Mouse (Mus musculus): ENCODE data around the gene Acsf3. TPM values are rescaled to one million over a fixed set of nuclear protein-coding genes. Genes with fewer than 3 reads are reported as not detected.
A peak's percentile ranks its signal among the peaks of the same experiment; 100 is the strongest.

The Acsf3 gene
- 48.0 and 50.6 TPM in 2 replicates for total RNA-seq (2021)
- long read RNA-seq, experiment 1, transcript Acsf3-203 (10 exons, 2,171 nt): minor isoform, 6 of 30 reads
- long read RNA-seq, experiment 1, transcript Acsf3-201 (10 exons, 2,206 nt): major isoform, 9 of 30 reads
- long read RNA-seq, experiment 1, partial matches to known transcripts: 12 of 30 reads
- long read RNA-seq, experiment 1, other reads (novel, unspliced or antisense): 3 of 30 reads
- long read RNA-seq, experiment 2, transcript Acsf3-201 (10 exons, 2,206 nt): major isoform, 11 of 35 reads
- long read RNA-seq, experiment 2, transcript Acsf3-203 (10 exons, 2,171 nt): minor isoform, 9 of 35 reads
- long read RNA-seq, experiment 2, partial matches to known transcripts: 11 of 35 reads
- long read RNA-seq, experiment 2, other reads (novel, unspliced or antisense): 4 of 35 reads

- peak; percentile 76 for DNase-seq
Measured at GRCm38 (mm10) chr8:122775285-122776155, at the start of gene Acsf3. TSS of gene Acsf3 (plus strand) at chr8:122775486.

DNA sequence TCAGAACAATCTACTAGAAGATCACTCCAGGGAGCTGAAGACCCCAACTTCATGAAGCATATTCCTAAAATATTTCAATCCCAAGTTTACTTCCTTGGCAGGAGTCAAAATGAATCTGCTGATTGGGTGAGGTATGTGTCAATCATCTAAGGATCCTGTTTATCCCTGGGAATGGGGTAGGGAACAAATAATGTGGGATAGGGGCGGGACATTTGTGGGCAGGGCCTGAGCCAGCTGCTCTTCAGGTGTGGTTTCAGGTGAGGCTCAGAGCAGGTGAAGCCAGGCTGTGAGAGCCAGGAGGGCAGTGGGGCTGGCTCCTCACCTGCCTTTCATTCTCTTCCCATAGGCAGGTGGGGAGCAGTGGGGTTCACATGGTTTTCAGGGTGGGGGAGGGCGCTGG is 48.5 kb upstream of the Acsf3 start:
- DNase-seq: no peak

GRCm38 (mm10) chr8:122727412-122727811 is 47.9 kb upstream of the Acsf3 start:
- no peak for DNase-seq

- DNase-seq: no peak
Measured at GRCm38 (mm10) chr8:122728630-122729029, 46.7 kb upstream of the Acsf3 start.

DNA sequence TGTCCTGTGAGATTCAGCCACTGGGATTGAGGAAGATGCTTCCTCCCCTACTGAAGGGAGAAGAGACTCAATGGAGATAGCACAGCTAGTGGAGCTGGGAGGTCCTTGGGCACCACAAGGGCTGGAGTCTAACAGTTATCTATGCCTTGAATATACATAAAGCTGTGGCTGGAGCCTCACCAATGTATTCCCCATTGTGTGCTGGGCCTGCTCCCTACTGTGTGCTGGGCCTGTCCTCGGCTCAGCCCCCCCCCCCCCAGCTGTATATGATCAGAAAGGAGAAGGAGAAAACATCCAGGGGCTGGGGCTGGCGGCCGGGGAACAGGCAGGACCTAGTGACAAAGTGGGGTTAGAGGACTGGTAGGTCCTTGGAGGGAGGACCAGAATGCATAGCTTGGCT is 40.2 kb upstream of the Acsf3 start:
- DNase-seq: no peak

DNA sequence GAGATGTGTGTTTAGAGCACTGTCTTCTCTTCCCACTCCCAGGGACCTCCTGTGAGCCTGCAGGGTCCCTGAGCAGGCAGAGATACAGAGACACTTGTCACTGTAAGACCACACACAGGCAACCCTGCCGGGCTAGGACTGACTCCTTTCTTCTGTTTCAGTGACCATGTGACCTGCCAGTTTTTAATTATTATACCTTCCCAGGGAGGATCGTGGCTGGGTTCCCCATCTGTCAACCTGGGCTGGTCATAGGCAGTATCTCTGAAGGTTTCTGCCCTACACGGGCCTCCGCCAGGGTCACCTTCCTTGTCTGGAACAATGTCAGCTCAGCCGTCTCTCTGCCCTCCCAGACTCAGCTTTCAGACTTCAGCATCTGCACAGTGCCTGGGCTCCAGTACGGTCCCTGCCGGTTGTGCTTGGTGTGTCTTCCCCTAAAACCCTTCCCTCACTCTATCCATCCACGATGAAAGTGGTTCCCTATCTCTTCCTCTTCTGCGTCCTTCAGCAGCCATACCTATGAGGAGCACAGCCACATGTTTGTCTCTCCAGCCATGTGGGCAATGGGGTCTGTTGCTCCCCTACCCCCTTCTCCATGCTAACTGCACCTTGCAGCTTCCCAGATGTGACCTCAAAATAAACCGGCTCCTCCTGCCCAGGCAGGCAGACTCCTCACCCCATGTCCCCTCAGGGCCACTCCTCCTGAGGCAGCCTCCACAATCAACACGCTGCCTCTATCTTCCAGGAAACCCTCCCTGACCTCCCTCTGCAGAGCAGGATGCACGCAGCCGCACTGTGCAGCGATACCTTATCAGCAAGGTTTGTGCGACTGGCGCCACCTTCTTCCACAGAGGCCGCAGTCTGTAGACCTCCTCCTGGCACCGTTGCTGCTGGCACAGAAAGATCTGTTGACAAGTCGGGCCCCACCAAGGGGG is 39.5 kb upstream of the Acsf3 start:
- DNase-seq: no peak

- DNase-seq: no peak
Measured at GRCm38 (mm10) chr8:122736623-122737022, 38.7 kb upstream of the Acsf3 start.

DNA sequence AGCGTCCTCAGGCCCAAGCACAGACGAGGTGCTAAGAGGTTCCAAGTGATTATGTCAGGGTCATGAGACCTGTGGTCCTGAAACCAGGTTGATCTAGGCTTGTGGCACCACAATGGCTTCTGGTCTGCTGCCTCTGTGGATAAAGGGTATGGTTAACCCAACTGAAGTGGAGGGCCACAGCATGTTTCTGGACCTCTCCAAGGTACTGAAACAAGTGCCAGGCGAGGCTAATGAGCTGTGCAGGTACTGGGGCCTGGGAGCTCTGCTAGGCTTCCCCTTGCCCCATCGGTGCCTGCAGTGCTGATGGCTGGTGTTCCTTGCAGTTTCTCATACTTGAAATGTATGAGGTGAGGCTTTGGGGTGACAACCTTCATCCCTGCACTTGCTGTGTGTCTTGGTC is 38.2 kb upstream of the Acsf3 start:
- DNase-seq: peak; percentile 32

GRCm38 (mm10) chr8:122737886-122738285 is 37.4 kb upstream of the Acsf3 start:
- no peak for DNase-seq

DNA sequence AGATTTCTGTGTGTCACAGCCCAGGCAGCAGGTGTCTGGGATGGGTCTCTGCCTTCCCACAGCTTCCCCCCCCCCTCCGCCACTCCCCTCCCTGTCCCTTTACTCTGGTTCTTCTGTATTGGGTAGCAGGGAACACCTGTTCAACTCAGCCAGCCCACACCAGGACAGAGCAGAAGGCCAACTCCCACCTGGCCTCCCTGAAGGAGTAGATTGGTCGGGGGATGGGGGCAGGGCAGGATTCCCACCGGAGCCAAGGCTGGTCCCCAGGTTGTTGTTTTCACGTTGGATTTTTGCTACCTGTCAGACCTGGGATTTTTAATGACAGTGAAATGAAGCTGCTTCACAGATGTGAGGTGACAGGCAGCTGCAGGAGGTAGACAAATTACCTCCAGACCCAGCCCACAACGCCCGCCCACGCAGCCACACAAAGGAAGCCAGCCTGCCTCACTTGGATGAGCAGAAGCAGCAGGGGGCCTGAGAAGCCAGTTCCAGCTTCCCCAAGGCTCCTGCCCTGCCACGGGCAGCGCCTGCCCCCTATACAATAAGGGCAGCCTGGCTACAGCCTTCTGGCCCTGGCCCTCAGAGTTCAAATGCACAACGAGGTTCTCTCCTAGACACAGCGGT is 36.1 kb upstream of the Acsf3 start:
- peak; percentile 49 for DNase-seq

DNA sequence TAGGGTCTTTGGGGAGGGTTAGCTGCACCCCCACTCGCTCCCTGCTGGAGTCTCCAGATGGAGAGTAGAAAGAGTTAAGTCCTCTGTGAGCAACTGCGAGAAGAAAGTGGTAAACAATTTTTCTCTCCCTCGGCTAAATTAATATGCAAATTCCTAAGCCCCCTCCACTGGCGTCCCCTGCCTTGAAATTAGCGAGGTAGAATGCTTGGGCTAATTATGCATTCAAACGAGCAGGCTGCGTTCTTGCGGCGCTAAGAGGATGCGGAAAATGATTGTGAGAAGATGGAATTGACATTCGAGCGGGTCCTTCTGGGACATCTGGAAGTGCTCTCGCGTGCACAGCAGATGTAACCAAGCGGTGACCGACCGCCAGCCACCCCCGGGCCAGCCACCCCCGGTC is 32.8 kb upstream of the Acsf3 start:
- no peak for DNase-seq

- DNase-seq: no peak
Measured at GRCm38 (mm10) chr8:122745022-122745749, 30.1 kb upstream of the Acsf3 start.

GRCm38 (mm10) chr8:122745750-122746275 is 29.5 kb upstream of the Acsf3 start:
- no peak for DNase-seq

GRCm38 (mm10) chr8:122746439-122746838 is 28.8 kb upstream of the Acsf3 start:
- no peak for DNase-seq

DNA sequence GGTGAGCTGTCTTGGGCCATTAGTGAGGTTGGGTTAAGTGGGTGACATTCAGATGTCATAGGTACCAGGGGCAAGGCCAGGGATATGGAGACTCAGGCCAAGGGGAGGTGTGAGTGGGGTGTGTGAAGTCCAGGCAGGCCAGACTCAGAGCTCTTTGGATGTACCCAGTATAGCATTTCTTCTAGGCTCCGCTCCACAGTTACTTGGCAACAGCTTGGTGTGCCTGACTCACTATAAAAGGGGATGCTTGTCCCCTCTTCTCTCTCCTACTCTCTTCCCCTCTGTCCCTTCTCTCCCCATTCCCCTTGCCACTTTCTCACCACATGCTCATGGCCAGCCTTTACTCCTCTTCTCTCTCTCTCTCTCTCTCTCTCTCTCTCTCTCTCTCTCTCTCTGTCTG is 27.5 kb upstream of the Acsf3 start:
- DNase-seq: no peak

- no peak for DNase-seq
Measured at GRCm38 (mm10) chr8:122749333-122749958, 25.8 kb upstream of the Acsf3 start.

- peak; percentile 34 for DNase-seq
Measured at GRCm38 (mm10) chr8:122751342-122751741, 23.9 kb upstream of the Acsf3 start.

GRCm38 (mm10) chr8:122752111-122752721 is 23.1 kb upstream of the Acsf3 start:
- no peak for DNase-seq

DNA sequence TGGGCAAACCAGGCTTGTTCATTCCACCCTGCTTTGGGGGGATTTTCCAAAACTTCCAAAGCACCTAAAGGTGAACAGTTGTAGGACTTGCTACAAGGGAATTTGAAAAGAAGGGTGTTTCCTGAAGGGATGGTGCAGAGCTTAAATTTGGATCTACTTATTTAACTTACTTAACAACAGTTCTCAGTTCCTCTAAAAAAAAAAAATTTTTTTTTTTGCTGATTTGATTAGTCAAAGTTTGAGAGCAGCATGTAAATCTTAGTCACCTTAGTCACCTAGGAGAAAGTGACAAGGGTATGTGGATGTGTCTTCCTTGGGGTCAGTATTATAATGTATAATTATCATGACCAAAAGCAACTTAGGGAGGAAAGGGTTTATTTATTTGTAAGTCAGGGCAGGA is 16.7 kb upstream of the Acsf3 start:
- no peak for DNase-seq

GRCm38 (mm10) chr8:122760116-122760515 is 15.2 kb upstream of the Acsf3 start:
- DNase-seq: no peak

Measured in adrenal gland, postnatal 14 days (tissue).